Mouse (Mus musculus) brain, embryonic 14.5 days (tissue): ENCODE data around the gene Vps37b.

Experiments
- CTCF ChIP-seq: fragments of 200-500 bp; IDR thresholded peaks from 2 replicates; pipeline ENCODE4 v1.5.1; 2012; ENCODE audit warnings: inconsistent platforms, mild to moderate bottlenecking, moderate library complexity, borderline replicate concordance; ENCODE audit not compliant: insufficient read depth, insufficient read length; ENCODE audit errors: extremely low read depth
- POLR2A ChIP-seq: fragments of 200-500 bp; IDR thresholded peaks from 2 replicates; pipeline ENCODE4 v1.6.1; 2012; ENCODE audit warnings: mild to moderate bottlenecking, inconsistent platforms, borderline replicate concordance; ENCODE audit not compliant: poor library complexity, insufficient read depth, insufficient read length, severe bottlenecking; ENCODE audit errors: extremely low read depth

DNA sequence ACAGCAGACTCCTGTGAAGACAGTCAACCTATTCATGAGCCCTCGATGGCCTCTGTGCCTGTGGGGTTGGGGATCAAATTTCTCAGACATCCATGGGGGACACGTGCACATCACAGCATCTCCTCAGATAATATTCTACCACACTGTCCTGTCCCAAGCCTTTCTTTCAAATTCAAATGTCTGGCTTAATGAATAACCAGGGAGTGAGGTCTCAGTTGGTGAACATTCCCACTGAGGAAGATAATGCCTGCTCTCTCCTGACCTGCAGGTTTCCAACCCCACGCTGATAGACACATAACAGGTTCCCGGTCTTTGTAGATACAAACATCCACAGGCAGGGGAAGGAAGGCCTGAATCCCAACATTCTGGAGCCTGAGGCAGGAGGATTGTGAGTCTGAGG lies 24.9 kb upstream of the Vps37b start:
- no peak for TF ChIP-seq CTCF
- TF ChIP-seq POLR2A: no peak
